Mouse (Mus musculus) intestine, embryonic 16.5 days (tissue): ENCODE results near the gene Runx2. TPM values are rescaled to one million over a fixed set of nuclear protein-coding genes. Genes with fewer than 3 reads are reported as not detected.

ENCODE experiments used
- ATAC-seq: fragments of 200-750 bp; cut with Nextera tagmentation; 2 replicates; pipeline ENCODE4 v1.8.0; 2017; ENCODE audit warnings: moderate TSS enrichment, moderate library complexity
- H3K27ac ChIP-seq: fragments of 300-500 bp; sonication (generic); 2 replicates; pipeline ENCODE4 v1.5.1; 2014; ENCODE audit warnings: mild to moderate bottlenecking, low read length
- H3K27me3 ChIP-seq: fragments of 300-500 bp; sonication (generic); replicated peaks from 2 replicates; pipeline ENCODE4 v1.6.1; 2014; ENCODE audit warnings: low read length, control low read depth, mixed read lengths; ENCODE audit not compliant: control insufficient read depth, insufficient read depth
- H3K36me3 ChIP-seq: fragments of 300-500 bp; sonication (generic); 2 replicates; pipeline ENCODE4 v1.6.1; 2014; ENCODE audit warnings: low read length, control low read depth; ENCODE audit not compliant: control insufficient read depth, insufficient read depth
- H3K4me1 ChIP-seq: fragments of 300-500 bp; sonication (generic); 2 replicates; pipeline ENCODE4 v1.6.1; 2014; ENCODE audit warnings: low read length, control low read depth, mixed read lengths; ENCODE audit not compliant: control insufficient read depth, insufficient read depth
- H3K4me2 ChIP-seq: fragments of 300-500 bp; sonication (generic); 2 replicates; pipeline ENCODE4 v1.6.1; 2014; ENCODE audit warnings: low read depth, low read length, control low read depth
- H3K4me3 ChIP-seq: fragments of 300-500 bp; sonication (generic); 2 replicates; pipeline ENCODE4 v1.5.1; 2014; ENCODE audit warnings: mild to moderate bottlenecking, low read length
- H3K9ac ChIP-seq: fragments of 300-500 bp; sonication (generic); 2 replicates; pipeline ENCODE4 v1.6.1; 2014; ENCODE audit warnings: low read depth, low read length
- H3K9me3 ChIP-seq: fragments of 300-500 bp; sonication (generic); 2 replicates; pipeline ENCODE4 v1.6.1; 2016; ENCODE audit warnings: low read length, control low read depth; ENCODE audit not compliant: control insufficient read depth
- WGBS: fragments of 180-500 bp; shearing (Covaris S2); extraction: QIAGEN DNeasy Blood & Tissue Kit; methylation state at CpG from one replicate; pipeline ENCODE4 v1.1.7; 2014; 5-methylcytosine and 5-hydroxymethylcytosine counted together
- polyA plus RNA-seq: library from polyadenylated mRNA; unstranded; fragments of >200 nt; fragmentation: Nextera tagmentation; extraction: Ambion mirVana; gene quantifications from 2 replicates; pipeline ENCODE4 v1.2.1, GENCODE M21; 2015

The Runx2 gene
- polyA plus RNA-seq, 1 experiment from 2014 or later: 0.62 TPM

DNA sequence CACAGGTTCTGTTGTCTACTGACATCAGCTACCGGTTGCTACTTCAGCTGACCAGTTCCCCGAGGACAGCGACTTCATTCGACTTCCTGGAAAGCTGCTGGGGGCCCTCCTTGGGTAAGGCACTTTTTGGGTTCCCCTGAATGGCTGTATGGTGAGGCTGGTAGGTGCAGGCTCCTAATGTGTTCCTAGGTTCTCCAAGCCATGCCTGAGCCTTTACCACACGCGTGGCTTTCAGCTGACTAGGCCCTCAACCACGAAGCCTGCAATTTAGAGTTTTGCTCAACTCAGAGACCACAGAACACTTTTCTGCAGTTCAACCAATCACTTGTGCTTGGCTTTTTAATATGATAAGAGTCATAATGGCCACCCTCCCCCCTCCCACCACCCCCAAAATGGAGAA is 208.4 kb downstream of the Runx2 start:
- ATAC-seq: no peak
- Histone ChIP-seq H3K4me2 (no peak overlapping the region), H3K27ac (no peak overlapping the region), H3K4me3 (no peak overlapping the region), H3K9me3 (no peaks in the 10 kb centered on the region), H3K4me1 (peaks cover 2% of the 10 kb centered on the region; the same call in 1 of the 2 replicates), H3K27me3 (no peaks in the 10 kb centered on the region), H3K36me3 (no peaks in the 10 kb centered on the region), H3K9ac (no peak overlapping the region)
- WGBS: 90% methylated on average over 7 of the region's 7 CpGs

DNA sequence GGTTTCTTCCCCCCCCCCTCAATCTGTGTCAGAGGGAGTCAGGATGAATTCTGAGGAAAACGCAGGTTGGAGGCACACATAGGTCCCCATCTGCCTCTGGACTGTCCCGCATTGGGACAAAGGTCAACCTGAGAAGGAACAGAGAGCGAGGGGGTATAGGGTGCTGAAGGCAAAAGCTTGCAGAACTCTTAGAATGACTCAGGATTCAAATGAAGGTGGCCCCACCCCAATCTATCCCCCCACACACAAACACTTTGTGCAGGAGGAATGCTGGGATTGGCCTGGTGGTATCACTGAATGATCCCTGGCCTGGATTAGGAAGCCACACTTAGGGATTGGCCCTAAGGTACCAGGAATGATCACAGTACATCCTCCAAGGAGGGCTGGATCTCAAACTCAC is 208.8 kb downstream of the Runx2 start:
- peaks cover 2% of the 10 kb centered on the region; the same call in 1 of the 2 replicates for H3K4me1 ChIP-seq
- H3K9me3 ChIP-seq: no peaks in the 10 kb centered on the region
- no peaks in the 10 kb centered on the region for H3K27me3 ChIP-seq
- no peaks in the 10 kb centered on the region for H3K36me3 ChIP-seq
- ATAC-seq: no peak
- WGBS: 85% methylated on average over 3 of the region's 3 CpGs
- no peak overlapping the region for H3K9ac ChIP-seq
- no peak overlapping the region for H3K27ac ChIP-seq
- no peak overlapping the region for H3K4me3 ChIP-seq
- no peak overlapping the region for H3K4me2 ChIP-seq

GRCm38 (mm10) chr17:44603170-44603569 is 211.4 kb downstream of the Runx2 start:
- ATAC-seq: no peak
- 67% methylated on average over 4 of the region's 4 CpGs for WGBS

GRCm38 (mm10) chr17:44601317-44602021 is 213.1 kb downstream of the Runx2 start:
- no peak overlapping the region for H3K27ac ChIP-seq

More at GRCm38 (mm10) chr17:44603170-44603569, 211.4 kb downstream of the Runx2 start:
- Histone ChIP-seq H3K9me3 (no peaks in the 10 kb centered on the region), H3K4me2 (no peak overlapping the region), H3K9ac (no peak overlapping the region), H3K4me3 (no peak overlapping the region), H3K27me3 (no peaks in the 10 kb centered on the region), H3K36me3 (no peaks in the 10 kb centered on the region), H3K27ac (no peak overlapping the region), H3K4me1 (peaks cover 2% of the 10 kb centered on the region; the same call in 1 of the 2 replicates)

DNA sequence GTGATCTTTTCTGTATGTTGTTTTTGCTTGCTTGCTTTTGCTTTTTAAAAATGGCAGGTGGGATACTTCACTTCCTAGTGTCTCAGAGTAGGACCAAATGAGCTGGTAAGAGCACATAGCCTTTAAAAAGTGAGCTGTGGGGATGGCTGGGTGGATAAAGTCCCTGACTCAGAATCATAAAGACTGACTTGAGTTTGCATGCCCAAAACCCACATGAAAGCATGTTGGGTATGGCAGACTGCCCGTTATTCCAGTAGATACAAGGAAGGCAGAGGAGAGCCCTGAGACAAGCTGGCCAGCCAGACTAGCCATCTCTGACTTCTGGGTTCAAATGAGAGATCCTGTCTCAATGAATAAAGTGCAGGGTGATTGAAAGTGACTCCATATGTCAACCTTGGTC is 214.7 kb downstream of the Runx2 start:
- no peak overlapping the region for H3K4me3 ChIP-seq
- H3K27me3 ChIP-seq: no peaks in the 10 kb centered on the region
- 81% methylated on average over 1 of the region's 1 CpGs for WGBS
- H3K9me3 ChIP-seq: no peaks in the 10 kb centered on the region
- peaks cover 2% of the 10 kb centered on the region; the same call in 1 of the 2 replicates for H3K4me1 ChIP-seq
- no peak overlapping the region for H3K9ac ChIP-seq
- no peak for ATAC-seq
- H3K27ac ChIP-seq: no peak overlapping the region
- no peaks in the 10 kb centered on the region for H3K36me3 ChIP-seq
- no peak overlapping the region for H3K4me2 ChIP-seq

More at GRCm38 (mm10) chr17:44601317-44602021, 213.1 kb downstream of the Runx2 start:
- H3K27me3 ChIP-seq: no peaks in the 10 kb centered on the region
- no peaks in the 10 kb centered on the region for H3K9me3 ChIP-seq
- H3K9ac ChIP-seq: no peak overlapping the region
- peak; percentile 36; the same call in 1 of the 2 replicates for ATAC-seq
- no peaks in the 10 kb centered on the region for H3K36me3 ChIP-seq
- H3K4me3 ChIP-seq: no peak overlapping the region
- peaks cover 2% of the 10 kb centered on the region; the same call in 1 of the 2 replicates for H3K4me1 ChIP-seq
- WGBS: 48% methylated on average over 11 of the region's 11 CpGs
- H3K4me2 ChIP-seq: no peak overlapping the region

GRCm38 (mm10) chr17:44599132-44599531 is 215.5 kb downstream of the Runx2 start:
- H3K9ac ChIP-seq: no peak overlapping the region
- no peak for ATAC-seq
- no peak overlapping the region for H3K27ac ChIP-seq
- no peaks in the 10 kb centered on the region for H3K27me3 ChIP-seq
- H3K36me3 ChIP-seq: no peaks in the 10 kb centered on the region
- no peaks in the 10 kb centered on the region for H3K9me3 ChIP-seq
- WGBS: 95% methylated on average over 2 of the region's 2 CpGs
- H3K4me1 ChIP-seq: peaks cover 2% of the 10 kb centered on the region; the same call in 1 of the 2 replicates
- H3K4me2 ChIP-seq: no peak overlapping the region
- H3K4me3 ChIP-seq: no peak overlapping the region

- peaks cover 2% of the 10 kb centered on the region; the same call in 1 of the 2 replicates for H3K4me1 ChIP-seq
- no peaks in the 10 kb centered on the region for H3K36me3 ChIP-seq
- H3K27me3 ChIP-seq: no peaks in the 10 kb centered on the region
- ATAC-seq: 0 out of 2 replicates have a peak, but pooled peaks have one; percentile 28
- no peak overlapping the region for H3K9ac ChIP-seq
- no peak overlapping the region for H3K4me2 ChIP-seq
- H3K9me3 ChIP-seq: no peaks in the 10 kb centered on the region
- 44% methylated on average over 8 of the region's 8 CpGs for WGBS
- H3K4me3 ChIP-seq: no peak overlapping the region
- peak overlapping the region; percentile 66; the same call in 1 of the 2 replicates for H3K27ac ChIP-seq
Measured at GRCm38 (mm10) chr17:44597918-44598504, 216.6 kb downstream of the Runx2 start.

DNA sequence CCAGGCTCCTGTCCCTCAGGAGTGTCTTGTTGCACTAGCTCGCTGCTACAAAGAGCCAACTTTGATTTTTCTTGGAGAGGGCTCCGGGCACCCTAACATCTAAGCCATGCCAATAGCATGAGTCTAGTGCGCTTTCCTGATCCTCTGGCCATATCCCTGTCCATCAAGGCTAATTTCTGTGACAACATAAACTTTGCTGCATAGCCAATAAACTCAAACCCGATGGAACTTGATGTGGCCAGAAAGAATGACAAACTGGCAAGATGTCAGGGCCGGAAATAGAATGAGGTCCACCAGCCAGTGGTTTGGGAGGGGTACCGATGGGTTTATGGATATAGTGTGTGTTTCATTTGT is 221.9 kb downstream of the Runx2 start:
- no peak for ATAC-seq
- no peaks in the 10 kb centered on the region for H3K4me1 ChIP-seq
- H3K36me3 ChIP-seq: no peaks in the 10 kb centered on the region
- no peak overlapping the region for H3K9ac ChIP-seq
- H3K27ac ChIP-seq: no peak overlapping the region
- no peaks in the 10 kb centered on the region for H3K27me3 ChIP-seq
- H3K4me2 ChIP-seq: no peak overlapping the region
- WGBS: 91% methylated on average over 6 of the region's 6 CpGs
- no peak overlapping the region for H3K4me3 ChIP-seq
- no peaks in the 10 kb centered on the region for H3K9me3 ChIP-seq

- Histone ChIP-seq H3K4me3 (no peak overlapping the region), H3K4me2 (no peak overlapping the region), H3K27me3 (no peaks in the 10 kb centered on the region), H3K27ac (no peak overlapping the region), H3K9me3 (no peaks in the 10 kb centered on the region), H3K9ac (no peak overlapping the region), H3K36me3 (no peaks in the 10 kb centered on the region), H3K4me1 (no peaks in the 10 kb centered on the region)
- no peak for ATAC-seq
- 70% methylated on average over 16 of the region's 16 CpGs for WGBS
Measured at GRCm38 (mm10) chr17:44592067-44592736, 222.4 kb downstream of the Runx2 start.
